Mouse (Mus musculus) neural tube, embryonic 12.5 days (tissue): ENCODE results near the gene Tssk3. TPM values are rescaled to one million over a fixed set of nuclear protein-coding genes. Genes with fewer than 3 reads are reported as not detected.

Source experiments
- ATAC-seq: fragments of 200-750 bp; cut with Nextera tagmentation; 2 replicates; pipeline ENCODE4 v1.8.0; 2017; ENCODE audit warnings: low read depth, mild to moderate bottlenecking, moderate TSS enrichment, moderate library complexity; ENCODE audit not compliant: low FRiP score
- H3K27ac ChIP-seq: fragments of 300-500 bp; sonication (generic); 2 replicates; pipeline ENCODE4 v1.5.1; 2016
- H3K27me3 ChIP-seq: fragments of 300-500 bp; sonication (generic); replicated peaks from 2 replicates; pipeline ENCODE4 v1.6.1; 2016; ENCODE audit warnings: mild to moderate bottlenecking
- H3K36me3 ChIP-seq: fragments of 300-500 bp; sonication (generic); 2 replicates; pipeline ENCODE4 v1.6.1; 2016; ENCODE audit warnings: mild to moderate bottlenecking
- H3K4me1 ChIP-seq: fragments of 300-500 bp; sonication (generic); 2 replicates; pipeline ENCODE4 v1.6.1; 2016
- H3K4me2 ChIP-seq: fragments of 300-500 bp; sonication (generic); replicated peaks from 2 replicates; pipeline ENCODE4 v1.6.1; 2016; ENCODE audit warnings: mild to moderate bottlenecking
- H3K4me3 ChIP-seq: fragments of 300-500 bp; sonication (generic); 2 replicates; pipeline ENCODE4 v1.5.1; 2016
- H3K9ac ChIP-seq: fragments of 300-500 bp; sonication (generic); 2 replicates; pipeline ENCODE4 v1.6.1; 2016; ENCODE audit warnings: mild to moderate bottlenecking
- H3K9me3 ChIP-seq: fragments of 300-500 bp; sonication (generic); 2 replicates; pipeline ENCODE4 v1.6.1; 2016; ENCODE audit warnings: mild to moderate bottlenecking
- WGBS: fragments of 180-500 bp; shearing (Covaris S2); methylation state at CpG from one replicate; pipeline ENCODE4 v1.1.7; 2016; 5-methylcytosine and 5-hydroxymethylcytosine counted together
- polyA plus RNA-seq: library from polyadenylated mRNA; unstranded; fragments of >200 nt; fragmentation: Nextera tagmentation; extraction: Ambion mirVana; gene quantifications from 2 replicates; pipeline ENCODE4 v1.2.1, GENCODE M21; 2016

Tssk3 gene
- polyA plus RNA-seq, 1 experiment from 2014 or later: not detected

DNA sequence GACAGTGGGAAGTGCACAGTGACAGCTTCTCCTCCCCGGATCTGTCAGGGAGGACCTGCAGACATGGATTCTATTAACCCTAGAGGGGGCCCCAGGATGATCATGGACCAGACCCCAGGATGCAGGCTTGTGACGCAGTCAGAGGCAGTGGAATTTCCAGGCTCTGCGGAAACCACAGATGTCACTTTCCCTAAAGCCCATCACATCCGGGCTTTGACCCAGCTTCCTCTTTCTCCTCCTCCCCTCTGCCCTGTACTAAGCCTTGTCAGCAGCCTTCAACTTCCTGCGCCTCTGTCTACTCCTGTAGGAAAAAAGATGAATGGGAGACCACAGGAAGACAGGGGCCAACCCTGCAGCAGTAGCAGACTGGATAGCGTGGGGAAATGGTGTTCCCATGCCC, 5.8 kb upstream of the Tssk3 start:
- H3K9me3 ChIP-seq: no peaks in the 10 kb centered on the region
- no peak overlapping the region for H3K4me2 ChIP-seq
- peaks cover 19% of the 10 kb centered on the region for H3K4me1 ChIP-seq
- no peak for ATAC-seq
- H3K36me3 ChIP-seq: no peaks in the 10 kb centered on the region
- H3K27me3 ChIP-seq: peaks cover 14% of the 10 kb centered on the region
- no peak overlapping the region for H3K27ac ChIP-seq
- H3K4me3 ChIP-seq: no peak overlapping the region
- 64% methylated on average over 6 of the region's 6 CpGs for WGBS
- no peak overlapping the region for H3K9ac ChIP-seq

DNA sequence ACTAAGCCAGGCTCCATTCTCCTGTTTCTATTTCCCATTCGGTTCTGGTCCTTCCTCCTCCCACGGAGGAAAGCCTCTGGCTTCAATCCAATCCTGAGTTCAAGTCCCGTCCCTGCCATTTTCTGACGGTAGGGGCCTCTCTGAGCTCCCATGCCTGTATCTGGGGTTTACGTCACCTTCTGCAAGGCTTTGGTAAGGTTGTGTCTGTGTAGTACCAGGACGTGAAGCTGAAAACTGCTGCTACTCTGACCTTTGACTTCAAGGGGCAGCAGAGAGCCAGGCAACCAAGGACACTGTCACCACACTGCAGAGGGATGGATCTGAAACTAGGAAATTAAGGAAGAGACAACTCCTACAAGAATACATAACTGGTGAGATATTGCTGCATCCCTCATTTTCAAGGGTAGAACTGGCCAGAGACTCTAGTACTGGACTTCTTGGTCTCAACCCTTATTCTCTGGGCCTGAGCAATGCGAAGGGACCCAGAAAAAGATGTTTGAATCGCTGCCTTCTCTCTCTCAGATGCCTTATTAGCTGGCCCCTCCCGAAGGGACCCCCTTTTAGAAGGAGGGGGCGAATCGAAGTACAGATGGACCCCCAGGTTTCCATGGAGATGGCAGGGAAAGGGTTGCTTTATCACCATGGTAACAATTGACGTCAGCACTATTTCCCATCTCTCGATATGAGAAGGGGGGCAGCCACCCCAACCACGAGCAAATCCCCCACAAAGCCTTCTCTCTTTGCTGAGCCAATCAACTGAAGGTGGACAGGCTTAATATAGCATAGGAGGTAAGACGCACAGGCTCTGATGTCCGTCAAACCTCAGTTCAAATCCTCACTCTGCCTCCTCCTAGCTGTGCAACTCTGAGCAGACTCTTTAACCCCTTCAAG, 5.1 kb upstream of the Tssk3 start:
- H3K9ac ChIP-seq: no peak overlapping the region
- H3K4me2 ChIP-seq: peak overlapping the region; percentile 14; the same call in 1 of the 2 replicates
- no peak overlapping the region for H3K27ac ChIP-seq
- 38% methylated on average over 16 of the region's 16 CpGs for WGBS
- no peak overlapping the region for H3K4me3 ChIP-seq
- no peaks in the 10 kb centered on the region for H3K36me3 ChIP-seq
- H3K27me3 ChIP-seq: peaks cover 21% of the 10 kb centered on the region
- ATAC-seq: no peak
- H3K4me1 ChIP-seq: peaks cover 26% of the 10 kb centered on the region
- H3K9me3 ChIP-seq: no peaks in the 10 kb centered on the region

DNA sequence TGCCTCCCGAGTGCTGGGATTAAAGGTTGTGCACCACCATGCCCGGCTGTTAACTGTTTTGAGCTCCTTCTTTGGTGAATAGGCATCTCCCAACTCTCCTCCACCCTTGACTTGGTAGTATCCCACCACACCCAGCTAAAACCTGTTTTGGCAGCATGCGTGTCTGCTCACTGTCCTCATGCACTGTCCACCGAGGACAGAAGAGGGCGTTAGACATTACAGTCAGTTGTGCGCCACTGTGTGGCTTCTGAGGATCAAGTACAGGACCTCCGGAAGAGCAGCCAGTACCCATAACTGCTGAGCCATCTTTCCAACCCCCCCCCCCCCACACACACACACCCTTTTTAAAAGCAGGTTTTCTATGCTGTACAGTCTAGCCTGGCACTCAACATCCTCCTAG, 3.9 kb upstream of the Tssk3 start:
- 72% methylated on average over 7 of the region's 7 CpGs for WGBS

DNA sequence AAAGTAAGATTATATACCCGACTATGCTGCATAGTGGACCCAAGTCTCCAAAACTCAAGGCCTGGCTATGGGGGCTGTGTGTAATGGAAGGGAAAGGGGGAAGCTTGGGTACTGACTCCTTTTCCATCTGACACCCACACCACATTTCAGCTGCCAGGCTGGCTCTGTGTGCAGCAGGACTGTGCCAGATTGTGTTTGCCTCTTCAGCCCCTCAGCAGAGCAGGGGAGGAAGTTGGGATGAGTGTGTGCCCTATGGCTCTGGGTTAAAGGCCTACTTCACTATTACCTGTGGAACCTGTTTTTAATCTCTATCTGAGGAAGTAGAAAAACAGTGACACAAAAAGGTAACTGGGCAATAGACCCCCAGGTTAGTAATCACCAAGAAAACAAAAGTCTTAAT, 9.7 kb downstream of the Tssk3 start:
- 85% methylated on average over 1 of the region's 1 CpGs for WGBS
- H3K36me3 ChIP-seq: peaks cover 86% of the 10 kb centered on the region

More for the DNA sequence above, 3.9 kb upstream of the Tssk3 start:
- no peaks in the 10 kb centered on the region for H3K36me3 ChIP-seq
- no peak overlapping the region for H3K27ac ChIP-seq
- H3K27me3 ChIP-seq: peaks cover 27% of the 10 kb centered on the region
- no peak for ATAC-seq
- no peak overlapping the region for H3K4me3 ChIP-seq
- H3K4me2 ChIP-seq: no peak overlapping the region
- peaks cover 26% of the 10 kb centered on the region for H3K4me1 ChIP-seq
- H3K9ac ChIP-seq: no peak overlapping the region
- no peaks in the 10 kb centered on the region for H3K9me3 ChIP-seq

DNA sequence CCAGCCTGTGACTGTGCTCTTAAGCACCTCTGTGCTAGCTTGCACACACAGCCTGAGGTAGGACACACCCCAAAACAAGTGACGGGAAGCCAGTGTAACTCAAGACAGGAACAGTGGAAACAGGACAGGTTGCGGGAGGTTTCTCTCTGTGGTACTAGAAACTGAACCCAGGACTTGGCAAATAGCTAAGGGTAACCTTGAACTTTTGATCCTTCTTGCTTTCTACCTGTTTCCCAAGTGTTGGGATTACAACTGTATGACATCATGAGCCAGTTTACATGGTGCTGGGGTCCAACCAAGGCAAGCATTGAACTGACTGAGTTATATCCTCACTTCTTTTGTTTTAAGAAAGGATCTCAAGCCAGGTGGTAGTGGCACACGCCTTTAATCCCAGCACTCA, 11.0 kb downstream of the Tssk3 start:
- Histone ChIP-seq H3K27me3 (no peaks in the 10 kb centered on the region), H3K4me1 (no peaks in the 10 kb centered on the region), H3K36me3 (peaks cover 84% of the 10 kb centered on the region), H3K9ac (no peak overlapping the region), H3K27ac (no peak overlapping the region), H3K4me2 (no peak overlapping the region), H3K9me3 (no peaks in the 10 kb centered on the region), H3K4me3 (no peak overlapping the region)
- WGBS: 88% methylated on average over 3 of the region's 3 CpGs
- no peak for ATAC-seq

More for the DNA sequence above, 9.7 kb downstream of the Tssk3 start:
- Histone ChIP-seq H3K27me3 (no peaks in the 10 kb centered on the region), H3K4me2 (no peak overlapping the region), H3K4me3 (no peak overlapping the region), H3K4me1 (no peaks in the 10 kb centered on the region), H3K9me3 (no peaks in the 10 kb centered on the region), H3K27ac (no peak overlapping the region), H3K9ac (no peak overlapping the region)
- no peak for ATAC-seq

DNA sequence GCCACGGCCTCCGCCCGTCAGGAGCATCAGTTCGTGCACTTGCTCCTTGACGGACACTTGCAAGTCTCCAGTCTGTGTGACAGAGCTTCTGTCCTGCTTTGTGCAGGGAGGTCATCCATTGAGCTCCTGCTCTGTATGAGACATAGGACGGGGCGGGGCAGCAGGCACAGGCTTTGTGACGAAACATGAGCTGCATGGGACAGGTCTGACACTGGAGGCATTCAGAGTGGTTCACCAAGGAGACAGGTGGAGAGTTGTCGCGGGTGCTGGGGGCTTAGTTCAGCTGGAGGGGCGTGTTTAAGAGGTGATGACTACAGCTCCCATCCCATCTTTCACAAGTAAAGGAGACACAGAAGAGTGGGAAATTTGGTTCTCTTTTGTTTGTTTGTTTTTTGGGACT, 14.8 kb downstream of the Tssk3 start:
- H3K4me1 ChIP-seq: no peaks in the 10 kb centered on the region
- no peaks in the 10 kb centered on the region for H3K27me3 ChIP-seq
- ATAC-seq: no peak
- 89% methylated on average over 11 of the region's 11 CpGs for WGBS
- no peak overlapping the region for H3K27ac ChIP-seq
- H3K9me3 ChIP-seq: no peaks in the 10 kb centered on the region
- H3K36me3 ChIP-seq: peaks cover 84% of the 10 kb centered on the region
- no peak overlapping the region for H3K4me3 ChIP-seq
- no peak overlapping the region for H3K4me2 ChIP-seq
- no peak overlapping the region for H3K9ac ChIP-seq

DNA sequence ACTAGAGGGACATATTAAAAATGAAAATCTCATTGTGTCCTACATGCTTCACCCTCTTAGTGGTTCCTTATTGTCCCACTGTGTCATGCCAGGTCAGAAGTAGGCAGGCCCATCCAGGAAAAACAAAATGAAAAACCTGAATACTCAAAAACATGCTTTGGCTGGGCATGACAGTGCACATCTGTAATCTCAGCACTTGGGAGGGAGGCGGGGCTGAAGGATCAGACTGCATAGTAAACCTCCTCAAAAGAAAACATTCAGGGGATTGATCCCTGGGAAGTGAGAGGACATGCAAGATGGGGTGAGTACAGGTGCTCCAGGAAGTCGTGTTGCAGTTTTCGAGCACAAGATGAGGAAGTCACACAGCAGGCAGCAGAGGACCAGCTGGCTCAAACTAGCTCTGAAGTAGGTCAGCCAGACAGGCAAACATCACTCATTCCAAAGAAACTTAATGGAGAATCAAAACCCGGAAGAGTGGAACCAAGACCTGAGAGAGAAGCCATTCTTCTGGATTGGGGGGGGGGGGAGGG, 26.5 kb downstream of the Tssk3 start:
- Histone ChIP-seq H3K9me3 (no peaks in the 10 kb centered on the region), H3K27ac (no peak overlapping the region), H3K4me1 (peaks cover 16% of the 10 kb centered on the region), H3K4me2 (no peak overlapping the region), H3K9ac (no peak overlapping the region), H3K4me3 (no peak overlapping the region), H3K36me3 (peaks cover 52% of the 10 kb centered on the region), H3K27me3 (no peaks in the 10 kb centered on the region)
- 87% methylated on average over 4 of the region's 4 CpGs for WGBS
- ATAC-seq: no peak

DNA sequence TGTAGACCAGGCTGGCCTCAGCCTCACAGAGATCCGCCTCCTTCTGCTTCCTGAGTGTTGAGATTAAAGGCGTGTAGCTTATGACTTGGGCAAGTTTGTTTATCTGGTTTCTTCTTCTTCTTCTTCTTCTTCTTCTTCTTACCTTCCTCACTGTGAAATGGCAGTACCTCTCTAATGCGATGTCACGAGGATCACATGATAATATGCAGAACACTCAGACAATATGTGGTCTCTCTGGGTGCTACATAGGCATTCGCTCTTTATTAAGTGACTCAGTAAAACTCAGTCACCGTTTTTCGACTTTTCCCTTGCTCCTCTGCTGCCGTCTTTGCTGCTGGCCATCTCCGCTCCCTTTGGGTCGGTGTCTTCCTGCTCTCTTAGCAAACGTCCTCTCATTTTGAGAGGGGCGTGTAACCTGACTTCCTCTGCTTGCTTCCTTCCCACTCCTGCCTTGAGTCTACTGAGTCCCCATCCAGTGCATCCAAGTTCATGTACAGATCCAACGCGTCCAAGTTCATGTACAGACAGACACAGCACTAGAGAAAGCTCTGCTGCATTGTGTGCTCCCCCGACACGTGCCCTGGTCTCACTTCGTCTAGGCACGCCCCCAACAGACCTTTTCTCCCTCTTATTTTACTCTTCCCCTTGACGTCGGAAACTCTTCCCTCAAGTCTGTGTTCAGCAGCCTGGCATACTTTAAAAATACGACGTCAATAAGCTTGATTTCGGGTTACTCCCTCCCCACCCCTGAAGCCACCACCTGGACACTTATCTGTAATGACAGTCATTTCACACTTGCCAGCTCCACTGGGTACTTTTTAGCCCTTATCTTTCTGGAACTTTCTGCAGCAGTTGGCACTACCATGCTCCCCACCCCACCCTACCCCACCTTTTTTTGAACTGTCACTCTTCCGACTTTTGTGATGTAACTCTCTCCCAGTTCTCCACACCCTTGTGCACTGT, 27.4 kb downstream of the Tssk3 start:
- Histone ChIP-seq H3K4me3 (no peak overlapping the region), H3K27ac (no peak overlapping the region), H3K36me3 (peaks cover 43% of the 10 kb centered on the region), H3K4me1 (peaks cover 16% of the 10 kb centered on the region), H3K9me3 (no peaks in the 10 kb centered on the region), H3K27me3 (no peaks in the 10 kb centered on the region), H3K9ac (no peak overlapping the region), H3K4me2 (no peak overlapping the region)
- WGBS: 89% methylated on average over 24 of the region's 24 CpGs
- no peak for ATAC-seq

DNA sequence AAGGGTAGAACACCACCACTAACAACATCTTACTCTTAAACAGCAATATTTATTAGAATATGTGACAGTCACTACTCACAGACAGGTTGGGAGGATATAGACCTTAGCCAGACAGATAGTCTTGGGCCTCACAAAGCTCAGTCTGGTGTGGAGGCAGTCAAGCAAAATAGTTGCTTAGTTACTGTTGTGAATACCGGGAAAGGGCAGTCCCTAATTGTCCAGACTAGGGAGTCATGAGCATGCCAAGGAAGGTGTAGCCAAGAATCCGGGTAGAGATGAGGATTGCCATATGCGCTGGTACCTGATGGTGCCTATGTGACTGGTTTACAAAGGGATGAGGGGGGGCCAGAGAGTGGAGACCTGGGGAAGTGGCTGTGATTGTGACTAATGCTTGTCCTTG, 28.7 kb downstream of the Tssk3 start:
- Histone ChIP-seq H3K9me3 (no peaks in the 10 kb centered on the region), H3K4me2 (peak overlapping the region; percentile 78), H3K27me3 (no peaks in the 10 kb centered on the region), H3K4me3 (peak overlapping the region; percentile 91), H3K4me1 (peaks cover 16% of the 10 kb centered on the region), H3K9ac (peak overlapping the region; percentile 79), H3K27ac (no peak overlapping the region), H3K36me3 (peaks cover 31% of the 10 kb centered on the region)
- 53% methylated on average over 3 of the region's 3 CpGs for WGBS
- no peak for ATAC-seq

DNA sequence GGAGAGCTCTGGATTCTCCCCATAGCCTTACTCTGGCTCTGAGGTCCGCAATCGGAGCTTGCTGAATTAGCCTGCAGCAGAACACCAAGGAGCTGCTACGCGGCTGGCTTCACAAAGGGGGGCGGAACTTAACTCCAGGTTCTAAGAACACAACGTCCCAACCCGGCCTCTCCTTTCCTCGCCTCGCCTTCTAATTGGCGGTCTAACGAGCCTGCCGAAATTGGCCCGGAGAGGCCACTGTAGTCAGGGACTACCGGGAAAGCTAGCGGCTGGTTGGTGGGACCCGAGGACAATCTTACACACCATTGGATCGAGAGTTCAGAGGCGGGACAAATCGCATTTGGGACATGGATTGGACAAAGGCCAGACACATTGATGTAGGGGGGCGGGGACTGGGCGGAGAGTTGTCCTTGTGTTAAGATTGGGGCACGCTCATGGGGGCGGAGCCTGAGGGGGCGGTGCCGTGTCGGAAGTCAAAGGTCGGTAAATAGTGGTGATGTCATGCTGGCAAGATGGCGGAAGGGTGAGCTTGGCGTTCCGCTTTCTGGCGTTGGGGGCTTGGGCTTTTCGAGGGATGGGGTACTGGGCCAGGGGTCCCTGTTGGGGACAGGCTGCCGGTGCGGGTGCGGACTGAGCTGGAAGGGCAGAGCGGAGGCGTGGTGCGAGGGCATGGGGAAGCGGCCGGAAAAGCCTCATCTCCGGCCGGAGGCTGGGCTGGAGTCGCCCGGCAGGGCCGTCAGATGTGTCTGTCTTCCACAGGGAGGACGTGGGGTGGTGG, 29.4 kb downstream of the Tssk3 start, which contains the start of gene Bsdc1:
Gene Bsdc1, plus strand, starts transcription at position 399 of the 778 bp plus-strand sequence.
- Histone ChIP-seq H3K4me3 (peak within 1 kb of the TSS; percentile 91), H3K4me2 (peak within 1 kb of the TSS; percentile 78), H3K27me3 (no peaks in the 10 kb centered on the region), H3K9me3 (no peaks in the 10 kb centered on the region), H3K36me3 (peaks cover 24% of the 10 kb centered on the region), H3K9ac (peak within 1 kb of the TSS; percentile 79), H3K27ac (peak within 1 kb of the TSS; percentile 79), H3K4me1 (peaks cover 16% of the 10 kb centered on the region)
- peak; percentile 99 for ATAC-seq
- under 1% methylated on average over 46 of the region's 46 CpGs for WGBS

DNA sequence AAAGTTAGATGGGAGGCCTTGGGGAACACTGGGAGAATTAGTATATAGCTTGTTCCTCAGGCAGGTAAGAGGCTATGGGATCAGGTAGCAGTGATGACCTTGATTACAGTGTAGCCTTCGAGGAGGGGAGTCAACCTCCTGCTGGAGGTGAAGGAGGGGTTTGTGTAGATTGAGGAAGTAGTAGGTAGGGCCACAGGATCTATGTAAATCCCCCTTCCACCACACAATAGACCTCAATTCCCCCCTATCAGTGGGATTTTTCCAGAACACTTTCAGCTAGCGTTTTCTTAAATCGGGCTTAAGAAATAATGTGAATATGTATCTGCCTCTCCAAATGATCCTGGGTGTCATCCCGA, 30.0 kb downstream of the Tssk3 start:
- Histone ChIP-seq H3K36me3 (peaks cover 18% of the 10 kb centered on the region), H3K27ac (peak overlapping the region; percentile 79)
- ATAC-seq: 0 out of 2 replicates have a peak, but pooled peaks have one; percentile 14

More for the DNA sequence above, 30.0 kb downstream of the Tssk3 start:
- Histone ChIP-seq H3K4me3 (peak overlapping the region; percentile 40), H3K9me3 (no peaks in the 10 kb centered on the region), H3K4me2 (peak overlapping the region; percentile 78), H3K27me3 (no peaks in the 10 kb centered on the region), H3K4me1 (peaks cover 16% of the 10 kb centered on the region), H3K9ac (peak overlapping the region; percentile 62)
- WGBS: under 1% methylated on average over 4 of the region's 4 CpGs
